Mouse (Mus musculus): ENCODE data around the gene Psmb5.
A peak's percentile ranks its signal among the peaks of the same experiment; 100 is the strongest.
"Not testable (repeated sequence)": the region's sequence is repeated elsewhere in the genome, so short reads cannot be mapped to it uniquely, and the experiment has no call there.

Gene Psmb5

GRCm38 (mm10) chr14:54630583-54631239 is 12.9 kb upstream of the Psmb5 start:
- no peak for DNase-seq (ENCODE audit: low spot score)

- no peak for DNase-seq (ENCODE audit: low spot score)
Observed at GRCm38 (mm10) chr14:54629797-54630196, 12.0 kb upstream of the Psmb5 start.

GRCm38 (mm10) chr14:54628103-54628502 is 10.3 kb upstream of the Psmb5 start:
- DNase-seq (ENCODE audit: low spot score) = no peak

- DNase-seq (ENCODE audit: low spot score) = no peak
Observed at GRCm38 (mm10) chr14:54624976-54625375, 7.2 kb upstream of the Psmb5 start.

- no peak for DNase-seq (ENCODE audit: low spot score)
Observed at GRCm38 (mm10) chr14:54623334-54623733, 5.5 kb upstream of the Psmb5 start.

- no peak for DNase-seq (ENCODE audit: low spot score)
Observed at GRCm38 (mm10) chr14:54621133-54621532, 3.3 kb upstream of the Psmb5 start, which contains the start of gene Psmb11. Gene Psmb11 (plus strand): TSS chr14:54621433.

- no peak for DNase-seq (ENCODE audit: low spot score)
Observed at GRCm38 (mm10) chr14:54617152-54617896, 498 bp downstream of the Psmb5 start.

GRCm38 (mm10) chr14:54616226-54616825 is 1.5 kb downstream of the Psmb5 start:
- no peak for DNase-seq (ENCODE audit: low spot score)

GRCm38 (mm10) chr14:54614130-54614529 is 3.7 kb downstream of the Psmb5 start:
- not testable (repeated sequence) for DNase-seq (ENCODE audit: low spot score)

GRCm38 (mm10) chr14:54610648-54611047 is 7.2 kb downstream of the Psmb5 start:
- no peak for DNase-seq (ENCODE audit: low spot score)

- DNase-seq (ENCODE audit: low spot score) = no peak
Observed at GRCm38 (mm10) chr14:54609962-54610361, 7.9 kb downstream of the Psmb5 start.

GRCm38 (mm10) chr14:54609245-54609644 is 8.6 kb downstream of the Psmb5 start:
- no peak for DNase-seq (ENCODE audit: low spot score)

GRCm38 (mm10) chr14:54607226-54607625 is 10.6 kb downstream of the Psmb5 start:
- DNase-seq (ENCODE audit: low spot score) = no peak

GRCm38 (mm10) chr14:54605752-54606321 is 12.0 kb downstream of the Psmb5 start, which contains the start of gene 4931414P19Rik:
Gene 4931414P19Rik (minus strand): TSS chr14:54605993.
- peak; percentile 54 for DNase-seq (ENCODE audit: low spot score)

GRCm38 (mm10) chr14:54603686-54604085 is 14.1 kb downstream of the Psmb5 start:
- DNase-seq (ENCODE audit: low spot score) = no peak

GRCm38 (mm10) chr14:54603038-54603654 is 14.7 kb downstream of the Psmb5 start:
- peak; percentile 79 for DNase-seq (ENCODE audit: low spot score)

GRCm38 (mm10) chr14:54602613-54603012 is 15.2 kb downstream of the Psmb5 start:
- no peak for DNase-seq (ENCODE audit: low spot score)

GRCm38 (mm10) chr14:54601601-54602000 is 16.2 kb downstream of the Psmb5 start:
- DNase-seq (ENCODE audit: low spot score) = no peak

- DNase-seq (ENCODE audit: low spot score) = no peak
Observed at GRCm38 (mm10) chr14:54597084-54597483, 20.7 kb downstream of the Psmb5 start.

GRCm38 (mm10) chr14:54594631-54595414 is 23.0 kb downstream of the Psmb5 start:
- no peak for DNase-seq (ENCODE audit: low spot score)

GRCm38 (mm10) chr14:54594055-54594454 is 23.8 kb downstream of the Psmb5 start:
- no peak for DNase-seq (ENCODE audit: low spot score)
